Mouse (Mus musculus): Measurements from ENCODE around the gene Abhd17b. TPM values are rescaled to one million over a fixed set of nuclear protein-coding genes. Genes with fewer than 3 reads are reported as not detected.

Gene Abhd17b
- polyA plus RNA-seq (2017; shearing (Covaris generic)): 4.1 TPM

GRCm38 (mm10) chr19:21653172-21653981 lies at the start of gene Abhd17b:
Abhd17b (plus strand) TSS chr19:21653185.

GRCm38 (mm10) chr19:21652285-21653171 lies 457 bp upstream of the Abhd17b start, which contains the start of gene 1110059E24Rik:
1110059E24Rik (minus strand) TSS chr19:21652976.

Other genes with a start within 250 kb of the Abhd17b start
- gene Gda, start 179.7 kb upstream of the Abhd17b start, polyA plus RNA-seq (2017; shearing (Covaris generic)): 0.29 TPM
- 36.8 TPM for gene 1110059E24Rik, start 209 bp upstream of the Abhd17b start, polyA plus RNA-seq (2017; shearing (Covaris generic))
- 7.5 TPM for gene Cemip2, start 125.2 kb downstream of the Abhd17b start, polyA plus RNA-seq (2017; shearing (Covaris generic))